Mouse (Mus musculus): Measurements from ENCODE around the gene Myl12a.

GRCm38 (mm10) chr17:70971206-70971605, 31.5 kb downstream of the Myl12a start:
- no peak for TF ChIP-seq CTCF (IDR thresholded peaks at IDR 0.05)
- no peak for TF ChIP-seq EP300 (IDR thresholded peaks at IDR 0.05; ENCODE audit: insufficient read depth, low read depth, low read length)

All from heart, adult 2 months (tissue).